Comparison of ENCODE assay signal across 8 mouse cellular contexts in genomic region chr13:32800859-32801258, GRCm38 (mm10). TPM values are rescaled to one million over a fixed set of nuclear protein-coding genes. Genes with fewer than 3 reads are reported as not detected.
DNase-seq lines count a peak whose midpoint lies in the region; ATAC-seq and TF ChIP-seq lines count a peak whose summit lies in the region.

No protein-coding gene starts in this region.

- H3K4me3 ChIP-seq in E14TG2a.4 (replicated peaks; ENCODE audit: low read length) = peak overlapping the region; percentile 73; the same call in 1 of the 2 replicates
- H3K4me3 ChIP-seq in liver, embryonic 16.5 days (ENCODE audit: low read depth, low read length) = peak overlapping the region; percentile 88

- peaks cover 26% of the 10 kb centered on the region for H3K36me3 ChIP-seq in E14TG2a.4 (ENCODE audit: insufficient read depth, low read length)
- no peaks in the 10 kb centered on the region for H3K36me3 ChIP-seq in liver, embryonic 16.5 days (ENCODE audit: control insufficient read depth, insufficient read depth)

- no peak for ATAC-seq in cerebellum, adult (ENCODE audit: insufficient number of reproducible peaks, low FRiP score, low TSS enrichment)
- peak; percentile 61 for ATAC-seq in granulocyte monocyte progenitor cell, adult 5-6 weeks (replicated peaks; ENCODE audit: poor library complexity, severe bottlenecking)
- ATAC-seq in liver, embryonic 16.5 days (ENCODE audit: low read depth) = no peak

- no peak overlapping the region for H3K9ac ChIP-seq in liver, embryonic 16.5 days (ENCODE audit: low read depth, low read length)

- peak; percentile 19 to 34 for DNase-seq in cerebellum, postnatal 10 days
- peak; percentile 21 to 28 for DNase-seq in spleen, adult 18-20 months
- DNase-seq in gastrocnemius, postnatal 25 days = no peak
- DNase-seq in right cerebral cortex, postnatal 14 days = no peak

- H3K4me1 ChIP-seq in E14TG2a.4 (replicated peaks; ENCODE audit: low read depth, low read length) = peaks cover 21% of the 10 kb centered on the region
- H3K4me1 ChIP-seq in liver, embryonic 16.5 days (ENCODE audit: control insufficient read depth, low read depth, low read length) = peaks cover 18% of the 10 kb centered on the region

- H3K4me2 ChIP-seq in liver, embryonic 16.5 days (ENCODE audit: low read depth, low read length) = peak overlapping the region; percentile 98

- H3K9me3 ChIP-seq in E14TG2a.4 (ENCODE audit: low read length) = no peaks in the 10 kb centered on the region
- no peaks in the 10 kb centered on the region for H3K9me3 ChIP-seq in liver, embryonic 16.5 days (replicated peaks; ENCODE audit: control insufficient read depth, low read length)

- TF ChIP-seq CTCF in E14TG2a.4 (conservative IDR thresholded peaks at IDR 0.05; ENCODE audit: low read length) = no peak

- no peak overlapping the region for H3K27ac ChIP-seq in liver, embryonic 16.5 days (ENCODE audit: low read length)

- peaks cover 14% of the 10 kb centered on the region for H3K27me3 ChIP-seq in E14TG2a.4 (ENCODE audit: insufficient read depth, low read length)
- no peaks in the 10 kb centered on the region for H3K27me3 ChIP-seq in liver, embryonic 16.5 days (ENCODE audit: control insufficient read depth, insufficient read depth, low read depth, low read length)

RNA-seq across cellular contexts. Expression of gene Wrnip1, which starts 1.0 kb away (rescaled TPM):
- 27.1 and 44.0 TPM in 2 replicates for total RNA-seq in granulocyte monocyte progenitor cell, adult 5-6 weeks (2014; fragmentation: Nextera tagmentation)
- 42.0 and 48.3 TPM in 2 replicates for total RNA-seq in granulocyte monocyte progenitor cell, adult 5-6 weeks (2017)
- polyA plus RNA-seq in liver, embryonic 16.5 days (2015; fragmentation: Nextera tagmentation; extraction: Ambion mirVana) = 7.5 and 7.8 TPM in 2 replicates
- total RNA-seq in gastrocnemius, postnatal 25 days (2021) = 1 to 10 TPM; 5.8 to 7.5 TPM

RNA-seq across cellular contexts. Expression of gene D930007J09Rik, which starts 1.8 kb away (rescaled TPM):
- not detected in 2 replicates for total RNA-seq in granulocyte monocyte progenitor cell, adult 5-6 weeks (2014; fragmentation: Nextera tagmentation)
- not detected in 2 replicates for total RNA-seq in granulocyte monocyte progenitor cell, adult 5-6 weeks (2017)
- polyA plus RNA-seq in liver, embryonic 16.5 days (2015; fragmentation: Nextera tagmentation; extraction: Ambion mirVana) = not detected in 2 replicates
- not detected for total RNA-seq in gastrocnemius, postnatal 25 days (2021)

RNA-seq across cellular contexts. Expression of gene Mylk4, which starts 17.1 kb away (rescaled TPM):
- not detected in 2 replicates for total RNA-seq in granulocyte monocyte progenitor cell, adult 5-6 weeks (2014; fragmentation: Nextera tagmentation)
- total RNA-seq in granulocyte monocyte progenitor cell, adult 5-6 weeks (2017) = not detected in 2 replicates
- 0.09 and 0.41 TPM in 2 replicates for polyA plus RNA-seq in liver, embryonic 16.5 days (2015; fragmentation: Nextera tagmentation; extraction: Ambion mirVana)
- 1,000 to 10,000 TPM in 1 of 2 experiments, 100 to 1,000 TPM in 1; 560 to 1,240 TPM for total RNA-seq in gastrocnemius, postnatal 25 days (2021)

RNA-seq across cellular contexts. Expression of gene Serpinb1a, which starts 50.1 kb away (rescaled TPM):
- total RNA-seq in granulocyte monocyte progenitor cell, adult 5-6 weeks (2014; fragmentation: Nextera tagmentation) = 232 and 310 TPM in 2 replicates
- 511 and 544 TPM in 2 replicates for total RNA-seq in granulocyte monocyte progenitor cell, adult 5-6 weeks (2017)
- 39.6 and 41.9 TPM in 2 replicates for polyA plus RNA-seq in liver, embryonic 16.5 days (2015; fragmentation: Nextera tagmentation; extraction: Ambion mirVana)
- total RNA-seq in gastrocnemius, postnatal 25 days (2021) = 1 to 10 TPM; 5.4 to 7.8 TPM

Comparison
In these comparisons a context has a peak if more than half of its experiments do, and no peak if none do; other contexts are left out.
1. DNase-seq: peak in cerebellum, postnatal 10 days (2 of 2) and spleen, adult 18-20 months (2 of 2); none in gastrocnemius, postnatal 25 days (single experiment) and right cerebral cortex, postnatal 14 days (single experiment).
2. RNA of gene Mylk4, which starts 17.1 kb away (total RNA-seq): 560 to 1,240 TPM in gastrocnemius, postnatal 25 days; not detected in granulocyte monocyte progenitor cell, adult 5-6 weeks; every median in the first group is over 100 times any median in the second.